Mouse (Mus musculus): ENCODE measurements around the gene Endov. TPM values are rescaled to one million over a fixed set of nuclear protein-coding genes. Genes with fewer than 3 reads are reported as not detected.

The Endov gene
- polyA plus RNA-seq, 1 experiment from 2014 or later = 10.8 TPM

GRCm38 (mm10) chr11:119558870-119559610 is 67.9 kb downstream of the Endov start:
- no peak overlapping the region for H3K4me3 ChIP-seq
- H3K4me2 ChIP-seq = peak overlapping the region; percentile 33
- H3K27ac ChIP-seq (replicated peaks) = no peak overlapping the region; the same call in 1 of the 2 replicates
- H3K36me3 ChIP-seq = no peaks in the 10 kb centered on the region
- H3K9me3 ChIP-seq = no peaks in the 10 kb centered on the region
- WGBS = 17% methylated on average over 9 of the region's 9 CpGs
- peaks cover 29% of the 10 kb centered on the region for H3K4me1 ChIP-seq
- peaks cover 79% of the 10 kb centered on the region for H3K27me3 ChIP-seq (replicated peaks)
- ATAC-seq (ENCODE audit: extremely low read depth, insufficient number of reproducible peaks, low FRiP score, low TSS enrichment) = no peak
- H3K9ac ChIP-seq = peak overlapping the region; percentile 40; the same call in 1 of the 2 replicates

Other genes with a start within 250 kb of the Endov start
- gene Gaa, start 223.5 kb upstream of the Endov start, polyA plus RNA-seq (2015; fragmentation: Nextera tagmentation; extraction: Ambion mirVana) = 103 and 104 TPM in 2 replicates
- gene Eif4a3, start 191.3 kb upstream of the Endov start, polyA plus RNA-seq (2015; fragmentation: Nextera tagmentation; extraction: Ambion mirVana) = 281 and 304 TPM in 2 replicates
- gene Card14, start 183.6 kb upstream of the Endov start, polyA plus RNA-seq (2015; fragmentation: Nextera tagmentation; extraction: Ambion mirVana) = 0.36 and 0.37 TPM in 2 replicates
- 5.7 and 6.9 TPM in 2 replicates for gene Sgsh, start 135.8 kb upstream of the Endov start, polyA plus RNA-seq (2015; fragmentation: Nextera tagmentation; extraction: Ambion mirVana)
- gene Slc26a11, start 135.8 kb upstream of the Endov start, polyA plus RNA-seq (2015; fragmentation: Nextera tagmentation; extraction: Ambion mirVana) = 9.3 and 10.4 TPM in 2 replicates
- 5.5 and 6.8 TPM in 2 replicates for gene Rnf213, start 98.2 kb upstream of the Endov start, polyA plus RNA-seq (2015; fragmentation: Nextera tagmentation; extraction: Ambion mirVana)
- 0.66 and 0.75 TPM in 2 replicates for gene Nptx1, start 56.4 kb downstream of the Endov start, polyA plus RNA-seq (2015; fragmentation: Nextera tagmentation; extraction: Ambion mirVana)
- 7.0 and 7.1 TPM in 2 replicates for gene Rptor, start 111.6 kb downstream of the Endov start, polyA plus RNA-seq (2015; fragmentation: Nextera tagmentation; extraction: Ambion mirVana)